Mouse (Mus musculus) bone marrow, adult 2 months (tissue): Measurements from ENCODE around the gene Naa20. TPM values are rescaled to one million over a fixed set of nuclear protein-coding genes. Genes with fewer than 3 reads are reported as not detected.

Experiments
- H3K27ac ChIP-seq: fragments of 200-500 bp; 2 replicates; pipeline ENCODE4 v1.5.1; 2012; ENCODE audit warnings: low read depth, mild to moderate bottlenecking, control low read depth, inconsistent platforms, low read length; ENCODE audit not compliant: control insufficient read depth, poor library complexity, insufficient read depth
- H3K4me1 ChIP-seq: fragments of 200-500 bp; 2 replicates; pipeline ENCODE4 v1.6.1; 2011; ENCODE audit warnings: low read length; ENCODE audit not compliant: control insufficient read depth, insufficient read depth
- H3K4me3 ChIP-seq: fragments of 200-500 bp; replicated peaks from 2 replicates; pipeline ENCODE3; 2011; ENCODE audit warnings: mild to moderate bottlenecking, low read depth, low read length, control low read depth; ENCODE audit not compliant: control insufficient read depth
- CTCF ChIP-seq: fragments of 200-500 bp; IDR thresholded peaks from 2 replicates; pipeline ENCODE4 v1.5.1; 2011; ENCODE audit warnings: low read length, control low read depth; ENCODE audit not compliant: control insufficient read depth, insufficient read depth
- POLR2A ChIP-seq: fragments of 200-500 bp; IDR thresholded peaks from 2 replicates; pipeline ENCODE4 v1.6.1; 2011; ENCODE audit warnings: low read depth, mild to moderate bottlenecking, control low read depth, low read length, borderline replicate concordance; ENCODE audit not compliant: control insufficient read depth
- WGBS: fragments of 180-500 bp; shearing (Covaris S2); methylation state at CpG from one replicate; pipeline ENCODE4 v1.1.7; 2018; 5-methylcytosine and 5-hydroxymethylcytosine counted together
- polyA plus RNA-seq: library from polyadenylated mRNA; stranded (reverse); fragments of >200 nt; gene quantifications from 2 replicates; pipeline ENCODE4 v1.2.4, GENCODE M21; 2011; ENCODE audit warnings: low replicate concordance; ENCODE audit not compliant: missing spikeins, insufficient read depth, insufficient read length

The Naa20 gene
- polyA plus RNA-seq, 1 experiment = 37.3 TPM

DNA sequence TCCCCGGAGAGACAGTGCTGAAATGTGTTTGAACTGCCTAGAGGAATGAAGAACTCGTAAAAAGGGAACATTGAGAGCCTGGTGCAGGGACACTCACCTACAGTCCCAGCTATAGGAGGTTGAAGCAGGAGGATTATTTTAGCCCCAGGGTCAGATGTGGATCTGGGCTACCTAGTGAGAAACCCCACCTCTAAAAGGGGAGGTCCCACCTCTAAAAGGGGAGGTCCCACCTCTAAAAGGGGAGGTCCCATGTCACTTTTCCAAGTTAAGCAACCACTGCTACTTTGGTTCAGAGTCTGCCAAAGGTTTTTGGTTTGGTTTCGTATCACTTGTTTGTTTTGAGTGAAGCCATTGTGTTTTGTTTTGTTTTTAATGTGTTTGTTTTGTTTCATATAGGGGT, 36.6 kb upstream of the Naa20 start:
- Histone ChIP-seq H3K4me1 (peaks cover 3% of the 10 kb centered on the region; the same call in 1 of the 2 replicates), H3K4me3 (no peak overlapping the region), H3K27ac (no peak overlapping the region)
- TF ChIP-seq POLR2A (no peak), CTCF (no peak)
- 71% methylated on average over 3 of the region's 3 CpGs for WGBS

DNA sequence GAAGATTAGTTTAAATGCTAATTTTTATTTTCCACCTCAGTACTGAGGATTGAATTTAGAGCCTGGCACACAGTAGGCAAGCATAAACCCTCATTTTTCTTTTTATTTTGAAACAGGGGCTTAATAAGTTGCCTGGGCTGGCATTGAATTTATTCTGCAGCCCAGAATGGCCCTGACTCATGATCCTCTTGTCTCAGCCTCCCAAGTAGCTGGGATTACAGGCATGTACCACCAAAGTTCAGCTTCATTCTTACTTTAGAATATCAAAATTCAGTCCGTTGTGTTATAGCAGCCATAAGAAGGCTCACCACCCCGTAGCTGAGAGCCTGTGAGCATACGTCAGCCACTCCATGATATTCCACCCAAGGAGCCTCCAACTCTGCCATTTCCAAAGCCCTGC, 35.7 kb upstream of the Naa20 start:
- H3K4me1 ChIP-seq = peaks cover 3% of the 10 kb centered on the region; the same call in 1 of the 2 replicates
- no peak overlapping the region for H3K27ac ChIP-seq
- 87% methylated on average over 3 of the region's 3 CpGs for WGBS
- TF ChIP-seq POLR2A (no peak), CTCF (no peak)
- no peak overlapping the region for H3K4me3 ChIP-seq

DNA sequence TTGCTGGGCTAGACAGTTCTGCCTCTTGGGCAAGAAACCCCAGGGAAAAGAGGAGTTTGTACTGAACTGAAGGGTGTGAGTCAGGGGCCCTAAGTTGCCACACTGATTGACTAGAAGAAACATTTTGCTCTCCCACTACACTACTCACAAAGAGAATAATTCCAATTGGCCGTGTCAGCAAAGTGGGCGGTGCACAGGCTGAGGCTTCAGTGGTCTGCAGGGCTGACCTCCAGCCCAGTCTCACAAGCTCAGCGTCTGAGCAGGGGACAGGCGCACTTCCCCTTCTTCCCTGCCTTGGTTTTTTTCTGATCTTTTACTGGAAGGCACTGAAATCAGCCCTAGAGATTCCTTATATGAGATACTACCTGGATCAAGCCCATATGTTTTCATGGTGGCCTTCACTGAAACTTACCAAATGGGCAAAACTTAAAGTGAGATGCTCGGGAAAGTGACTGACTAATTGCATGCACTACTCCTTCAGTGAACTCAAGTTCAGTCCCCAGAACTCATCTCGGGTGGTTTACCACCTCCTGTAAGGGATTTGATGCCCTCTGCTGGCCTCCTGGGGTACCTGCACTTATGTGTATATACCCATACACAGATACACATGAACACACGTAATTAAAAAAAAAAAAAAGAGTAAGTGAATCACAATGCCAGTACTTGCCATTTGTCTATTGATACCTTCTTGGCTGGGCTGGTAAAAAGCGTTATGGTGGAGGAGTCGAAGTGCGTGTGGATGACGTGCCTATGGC, 35.0 kb upstream of the Naa20 start:
- no peak overlapping the region for H3K27ac ChIP-seq
- TF ChIP-seq POLR2A (no peak), CTCF (no peak)
- peaks cover 3% of the 10 kb centered on the region; the same call in 1 of the 2 replicates for H3K4me1 ChIP-seq
- no peak overlapping the region for H3K4me3 ChIP-seq
- 77% methylated on average over 11 of the region's 11 CpGs for WGBS

DNA sequence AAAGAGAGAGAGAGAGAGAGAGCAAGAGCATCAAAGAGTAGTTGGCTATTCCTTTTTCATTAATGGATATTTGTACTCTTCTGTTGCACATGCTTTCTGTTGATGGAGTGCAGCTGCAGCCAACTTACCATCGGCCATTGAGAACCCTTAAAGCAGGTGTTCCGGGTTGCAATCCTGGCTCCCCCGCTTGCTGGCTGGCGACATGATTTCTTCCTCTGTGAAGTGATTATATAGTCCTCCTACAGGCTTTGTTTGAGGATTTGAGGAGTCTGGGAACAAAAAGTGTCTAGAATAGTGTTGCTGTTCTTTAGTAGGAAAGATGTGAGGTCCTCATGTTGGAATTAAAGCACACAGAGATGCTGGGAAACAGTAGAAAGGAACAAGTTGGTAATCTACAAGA, 30.6 kb upstream of the Naa20 start:
- no peak overlapping the region for H3K4me3 ChIP-seq
- WGBS = 84% methylated on average over 4 of the region's 4 CpGs
- no peak overlapping the region for H3K27ac ChIP-seq
- TF ChIP-seq CTCF (no peak), POLR2A (no peak)
- H3K4me1 ChIP-seq = no peaks in the 10 kb centered on the region; the same call in 1 of the 2 replicates

DNA sequence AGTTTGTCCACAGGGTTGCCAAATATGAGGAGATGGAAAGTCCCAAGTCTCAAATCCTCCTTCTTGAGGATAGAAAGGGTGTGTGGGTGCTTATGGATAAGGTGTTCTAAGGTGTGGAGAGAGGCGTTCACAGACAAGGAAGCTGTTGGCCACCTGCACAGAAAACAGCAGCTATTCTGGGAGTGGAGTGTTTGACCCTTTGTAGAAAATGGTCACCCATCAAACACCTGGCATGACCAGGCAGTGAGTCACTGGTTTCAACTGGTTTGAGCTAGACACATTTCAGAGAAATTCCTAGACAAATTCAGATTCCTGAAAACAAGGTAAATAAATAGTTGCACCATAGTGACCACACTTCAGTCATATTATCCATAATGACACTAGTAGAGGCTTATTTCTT, 29.8 kb upstream of the Naa20 start:
- 81% methylated on average over 1 of the region's 1 CpGs for WGBS
- TF ChIP-seq CTCF = no peak
- TF ChIP-seq POLR2A = no peak
- no peak overlapping the region for H3K4me3 ChIP-seq
- no peaks in the 10 kb centered on the region; the same call in 1 of the 2 replicates for H3K4me1 ChIP-seq
- H3K27ac ChIP-seq = no peak overlapping the region

DNA sequence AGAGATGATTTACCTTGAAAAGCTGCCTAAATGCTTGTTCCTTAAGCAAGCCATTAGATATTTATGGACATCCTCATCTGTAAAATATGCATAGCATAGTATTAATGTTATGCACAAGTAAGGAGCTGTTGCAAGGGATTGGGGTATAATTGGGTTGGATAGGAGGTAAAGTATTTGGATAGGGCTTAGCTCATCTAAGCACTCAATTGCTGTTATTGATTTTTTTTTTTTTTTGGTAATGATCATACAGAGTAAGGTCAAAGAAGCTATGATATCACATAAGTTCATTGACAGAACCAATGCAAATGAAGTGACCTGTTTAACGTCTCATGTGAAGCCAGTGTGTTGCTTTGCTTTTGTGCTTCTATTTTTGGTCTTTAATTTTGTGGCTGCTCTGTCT, 27.9 kb upstream of the Naa20 start:
- Histone ChIP-seq H3K4me3 (no peak overlapping the region), H3K4me1 (no peaks in the 10 kb centered on the region), H3K27ac (no peak overlapping the region)
- no peak for TF ChIP-seq CTCF
- no peak for TF ChIP-seq POLR2A
- WGBS = 86% methylated on average over 1 of the region's 1 CpGs

DNA sequence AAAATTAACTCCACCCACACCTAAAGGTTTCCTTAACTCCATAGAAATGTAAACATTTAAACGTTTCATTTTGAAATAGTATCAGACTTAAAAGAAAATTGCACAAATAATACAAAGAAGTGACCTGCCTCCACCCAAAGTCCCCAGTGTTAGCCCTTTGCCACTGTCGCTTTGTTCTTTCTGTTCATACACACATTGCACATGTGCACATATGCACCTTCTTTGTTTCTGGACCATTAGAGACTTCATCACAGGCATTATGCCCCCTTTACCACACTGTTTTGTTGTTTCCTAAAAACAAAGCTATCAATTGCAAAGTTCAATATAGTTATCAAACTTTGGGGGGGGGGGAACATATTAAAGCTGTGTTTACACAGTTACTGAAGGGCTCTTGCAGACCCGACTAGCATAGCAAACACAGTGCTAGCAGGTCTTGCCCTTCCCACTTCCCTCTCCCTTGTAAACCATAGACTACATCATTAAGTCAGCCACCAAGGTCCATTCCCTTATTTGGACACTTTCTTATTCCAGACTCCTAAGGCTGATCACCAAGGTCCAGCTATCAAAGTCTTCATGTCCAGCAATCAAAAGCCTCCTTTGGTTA, 26.9 kb upstream of the Naa20 start:
- no peak overlapping the region for H3K4me3 ChIP-seq
- no peak overlapping the region for H3K27ac ChIP-seq
- WGBS = 65% methylated on average over 3 of the region's 3 CpGs
- no peaks in the 10 kb centered on the region for H3K4me1 ChIP-seq
- no peak for TF ChIP-seq POLR2A

DNA sequence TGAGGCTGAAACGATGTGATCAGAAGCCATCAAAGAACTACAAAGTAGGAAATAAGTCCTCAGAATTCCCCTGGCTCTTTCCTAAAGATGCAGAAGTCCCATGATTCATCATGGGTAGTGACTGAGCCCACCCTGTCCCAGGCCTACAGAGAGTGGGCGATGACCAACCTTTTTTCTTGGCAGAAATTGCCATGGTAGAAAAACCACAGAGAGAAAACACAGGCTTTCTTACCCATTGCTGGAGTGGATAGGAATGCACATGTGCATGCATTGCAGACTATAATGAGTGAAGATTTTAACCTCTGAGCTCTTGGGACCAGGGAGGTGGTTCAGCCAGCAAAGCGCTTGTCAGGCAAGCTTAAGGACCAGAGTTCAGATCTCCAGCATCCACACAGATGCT, 24.7 kb upstream of the Naa20 start:
- WGBS = 79% methylated on average over 3 of the region's 3 CpGs
- Histone ChIP-seq H3K4me3 (no peak overlapping the region), H3K27ac (no peak overlapping the region), H3K4me1 (no peaks in the 10 kb centered on the region)
- TF ChIP-seq CTCF (no peak), POLR2A (no peak)
